Mouse (Mus musculus) megakaryocyte, adult 5-6 weeks (primary cell): Measurements from ENCODE around the gene 1700049E17Rik1. TPM values are rescaled to one million over a fixed set of nuclear protein-coding genes. Genes with fewer than 3 reads are reported as not detected.
"Not testable (repeated sequence)": the region's sequence is repeated elsewhere in the genome, so short reads cannot be mapped to it uniquely, and the experiment has no call there.

ENCODE experiments used
- ATAC-seq: 2 replicates; pipeline ENCODE4 v1.8.0; 2016; ENCODE audit warnings: mild to moderate bottlenecking, inconsistent platforms; ENCODE audit not compliant: poor library complexity, severe bottlenecking
- total RNA-seq, 2 experiments: library from RNA; stranded (forward) in 1 of 2; stranded (reverse) in 1 of 2; fragments of 153-499, 151-499 nt in 1 of 2; fragments of 221-1000, 200-1000 nt in 1 of 2; gene quantifications; 2 replicates each; pipeline versions ENCODE4 v1.2.3 to v1.2.4; 2015 to 2017

Gene 1700049E17Rik1
- total RNA-seq (2015) (not detected in 2 replicates), total RNA-seq (2017) (not detected in 2 replicates)

GRCm38 (mm10) chr14:41924649-41925048 lies at the start of gene 1700049E17Rik1:
TSS of gene 1700049E17Rik1 (plus strand) at chr14:41924949.
- ATAC-seq: not testable (repeated sequence)

GRCm38 (mm10) chr14:41907190-41907589 lies 17.6 kb upstream of the 1700049E17Rik1 start, which contains the start of gene Gm7980:
TSS of gene Gm7980 (minus strand) at chr14:41907290.
- not testable (repeated sequence) for ATAC-seq

- not testable (repeated sequence) for ATAC-seq
Measured at GRCm38 (mm10) chr14:41943695-41944094, 18.9 kb downstream of the 1700049E17Rik1 start, which contains the start of gene 1700024B05Rik. TSS of gene 1700024B05Rik (plus strand) at chr14:41943995.

GRCm38 (mm10) chr14:41964095-41964494 lies 39.3 kb downstream of the 1700049E17Rik1 start:
- ATAC-seq: not testable (repeated sequence)

GRCm38 (mm10) chr14:41967827-41968226 lies 43.1 kb downstream of the 1700049E17Rik1 start, which contains the start of gene Gm6401:
TSS of gene Gm6401 (minus strand) at chr14:41967927.
- ATAC-seq: not testable (repeated sequence)

GRCm38 (mm10) chr14:41968596-41968995 lies 43.8 kb downstream of the 1700049E17Rik1 start:
- not testable (repeated sequence) for ATAC-seq

Other genes with a start within 250 kb of the 1700049E17Rik1 start
- not detected in 2 replicates for gene Gm8068, start 223.1 kb upstream of the 1700049E17Rik1 start, total RNA-seq (2015)
- not detected in 2 replicates for gene Gm8068, start 223.1 kb upstream of the 1700049E17Rik1 start, total RNA-seq (2017)
- gene Gm7929, start 174.3 kb upstream of the 1700049E17Rik1 start, total RNA-seq (2015): not detected in 2 replicates
- gene Gm7929, start 174.3 kb upstream of the 1700049E17Rik1 start, total RNA-seq (2017): not detected in 2 replicates
- gene Gm47189, start 152.5 kb upstream of the 1700049E17Rik1 start, total RNA-seq (2015): not detected in 2 replicates
- not detected in 2 replicates for gene Gm47189, start 152.5 kb upstream of the 1700049E17Rik1 start, total RNA-seq (2017)
- gene Gm7980, start 17.7 kb upstream of the 1700049E17Rik1 start, total RNA-seq (2015): not detected in 2 replicates
- not detected in 2 replicates for gene Gm7980, start 17.7 kb upstream of the 1700049E17Rik1 start, total RNA-seq (2017)
- not detected in 2 replicates for gene 1700024B05Rik, start 19.0 kb downstream of the 1700049E17Rik1 start, total RNA-seq (2015)
- not detected in 2 replicates for gene 1700024B05Rik, start 19.0 kb downstream of the 1700049E17Rik1 start, total RNA-seq (2017)
- not detected in 2 replicates for gene Gm6401, start 43.0 kb downstream of the 1700049E17Rik1 start, total RNA-seq (2015)
- not detected in 2 replicates for gene Gm6401, start 43.0 kb downstream of the 1700049E17Rik1 start, total RNA-seq (2017)
- gene Gm3543, start 58.4 kb downstream of the 1700049E17Rik1 start, total RNA-seq (2015): not detected in 2 replicates
- gene Gm3543, start 58.4 kb downstream of the 1700049E17Rik1 start, total RNA-seq (2017): not detected in 2 replicates
- not detected in 2 replicates for gene Gm7951, start 192.4 kb downstream of the 1700049E17Rik1 start, total RNA-seq (2015)
- not detected in 2 replicates for gene Gm7951, start 192.4 kb downstream of the 1700049E17Rik1 start, total RNA-seq (2017)
- not detected in 2 replicates for gene Gm17027, start 237.7 kb downstream of the 1700049E17Rik1 start, total RNA-seq (2015)
- gene Gm17027, start 237.7 kb downstream of the 1700049E17Rik1 start, total RNA-seq (2017): not detected in 2 replicates